Mouse (Mus musculus): ENCODE data around the gene Selenoo. TPM values are rescaled to one million over a fixed set of nuclear protein-coding genes. Genes with fewer than 3 reads are reported as not detected.
A peak's percentile ranks its signal among the peaks of the same experiment; 100 is the strongest.

The Selenoo gene
- polyA plus RNA-seq, 1 experiment from 2014 or later: 12.6 TPM

GRCm38 (mm10) chr15:89140048-89140658 is 51.3 kb downstream of the Selenoo start:
- WGBS: under 1% methylated on average over 53 of the region's 53 CpGs
- H3K27me3 ChIP-seq (replicated peaks; ENCODE audit: control insufficient read depth, insufficient read depth, low read length): peaks cover 79% of the 10 kb centered on the region
- DNase-seq (ENCODE audit: low spot score): no peak
- peak overlapping the region; percentile 48 for H3K4me3 ChIP-seq (ENCODE audit: low read depth, low read length)
- H3K9ac ChIP-seq (ENCODE audit: low read depth, low read length): peak overlapping the region; percentile 35; the same call in 1 of the 2 replicates
- H3K9me3 ChIP-seq (ENCODE audit: control insufficient read depth, low read length): no peaks in the 10 kb centered on the region
- ATAC-seq (replicated peaks; ENCODE audit: low FRiP score): no peak
- no peak overlapping the region for H3K27ac ChIP-seq (ENCODE audit: low read depth, low read length)
- no peaks in the 10 kb centered on the region for H3K36me3 ChIP-seq (ENCODE audit: control insufficient read depth, insufficient read depth, low read length)
- peaks cover 5% of the 10 kb centered on the region for H3K4me1 ChIP-seq (replicated peaks; ENCODE audit: control insufficient read depth, insufficient read depth, low read length)
- H3K4me2 ChIP-seq: peak overlapping the region; percentile 68

DNA sequence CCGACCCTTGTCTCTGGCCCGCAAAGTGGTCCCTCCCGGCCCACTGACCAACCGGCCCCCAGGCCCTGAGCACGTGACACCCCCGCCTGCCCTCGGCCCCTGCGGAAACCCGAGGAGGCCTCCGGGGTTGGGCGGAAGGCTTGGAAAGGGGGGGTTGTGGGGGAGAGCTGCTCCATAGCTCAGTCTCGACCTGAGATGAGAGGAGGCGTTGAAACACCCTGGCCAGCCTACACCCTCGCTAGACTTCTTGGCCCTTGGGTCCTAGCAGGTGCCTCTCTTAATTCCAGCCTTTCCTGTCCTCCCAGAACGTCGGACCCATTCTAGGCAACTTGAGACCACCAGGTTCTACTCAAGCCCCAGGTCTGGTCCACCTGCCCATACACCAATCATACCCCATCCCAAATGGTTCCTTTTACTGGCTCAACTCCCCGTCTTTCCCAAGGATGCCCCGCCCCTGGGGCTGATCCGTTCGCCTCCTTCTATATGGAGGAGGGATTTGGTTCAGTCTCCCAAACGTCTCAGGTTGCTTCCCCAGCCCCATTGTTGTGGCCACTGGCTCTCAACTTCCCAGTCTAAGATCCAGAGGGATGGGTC is 51.9 kb downstream of the Selenoo start, which contains the start of gene Mapk12:
Mapk12 (minus strand) TSS at position 45 of the 594 bp plus-strand sequence.
- DNase-seq (ENCODE audit: low spot score) (no peak), ATAC-seq (replicated peaks; ENCODE audit: low FRiP score) (peak; percentile 43; the same call in 1 of the 2 replicates)
- Histone ChIP-seq H3K27ac (ENCODE audit: low read depth, low read length) (no peak within 1 kb of the TSS), H3K9me3 (ENCODE audit: control insufficient read depth, low read length) (no peaks in the 10 kb centered on the region), H3K9ac (ENCODE audit: low read depth, low read length) (peak within 1 kb of the TSS; percentile 35; the same call in 1 of the 2 replicates), H3K27me3 (replicated peaks; ENCODE audit: control insufficient read depth, insufficient read depth, low read length) (peaks cover 85% of the 10 kb centered on the region), H3K4me1 (replicated peaks; ENCODE audit: control insufficient read depth, insufficient read depth, low read length) (peaks cover 5% of the 10 kb centered on the region), H3K4me2 (peak within 1 kb of the TSS; percentile 68), H3K4me3 (ENCODE audit: low read depth, low read length) (peak within 1 kb of the TSS; percentile 48), H3K36me3 (ENCODE audit: control insufficient read depth, insufficient read depth, low read length) (no peaks in the 10 kb centered on the region)
- WGBS: 3% methylated on average over 21 of the region's 21 CpGs

GRCm38 (mm10) chr15:89141443-89141842 is 52.6 kb downstream of the Selenoo start:
- DNase-seq (ENCODE audit: low spot score): no peak
- no peak overlapping the region for H3K4me2 ChIP-seq

DNA sequence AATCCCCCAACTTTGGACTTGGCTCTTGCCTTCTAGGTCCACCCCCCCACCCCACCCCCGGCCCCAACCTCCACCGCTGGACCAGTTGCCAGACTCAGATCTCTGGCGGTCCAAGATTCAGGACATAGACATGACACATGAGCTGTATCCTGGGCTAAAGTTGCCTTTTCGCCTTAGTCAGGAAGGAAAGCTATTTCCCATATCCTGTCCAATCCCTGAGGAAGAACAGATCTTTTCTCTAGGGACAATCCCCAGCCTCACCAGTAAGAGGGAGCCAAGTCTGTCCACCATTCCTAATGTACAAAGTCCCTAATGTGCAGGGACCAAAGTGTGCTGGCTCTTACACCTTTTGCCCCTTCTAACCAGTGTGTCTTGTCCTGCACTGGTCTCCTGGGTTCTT is 53.0 kb downstream of the Selenoo start:
- 44% methylated on average over 4 of the region's 4 CpGs for WGBS
- Histone ChIP-seq H3K4me2 (no peak overlapping the region), H3K9me3 (ENCODE audit: control insufficient read depth, low read length) (no peaks in the 10 kb centered on the region), H3K4me1 (replicated peaks; ENCODE audit: control insufficient read depth, insufficient read depth, low read length) (peaks cover 5% of the 10 kb centered on the region), H3K36me3 (ENCODE audit: control insufficient read depth, insufficient read depth, low read length) (no peaks in the 10 kb centered on the region), H3K27me3 (replicated peaks; ENCODE audit: control insufficient read depth, insufficient read depth, low read length) (peaks cover 95% of the 10 kb centered on the region), H3K9ac (ENCODE audit: low read depth, low read length) (no peak overlapping the region), H3K4me3 (ENCODE audit: low read depth, low read length) (no peak overlapping the region), H3K27ac (ENCODE audit: low read depth, low read length) (no peak overlapping the region)
- ATAC-seq (replicated peaks; ENCODE audit: low FRiP score): no peak
- DNase-seq (ENCODE audit: low spot score): no peak

More at GRCm38 (mm10) chr15:89141443-89141842, 52.6 kb downstream of the Selenoo start:
- Histone ChIP-seq H3K4me1 (replicated peaks; ENCODE audit: control insufficient read depth, insufficient read depth, low read length) (peaks cover 5% of the 10 kb centered on the region), H3K27me3 (replicated peaks; ENCODE audit: control insufficient read depth, insufficient read depth, low read length) (peaks cover 90% of the 10 kb centered on the region), H3K9ac (ENCODE audit: low read depth, low read length) (no peak overlapping the region), H3K36me3 (ENCODE audit: control insufficient read depth, insufficient read depth, low read length) (no peaks in the 10 kb centered on the region), H3K9me3 (ENCODE audit: control insufficient read depth, low read length) (no peaks in the 10 kb centered on the region), H3K4me3 (ENCODE audit: low read depth, low read length) (no peak overlapping the region), H3K27ac (ENCODE audit: low read depth, low read length) (no peak overlapping the region)
- no peak for ATAC-seq (replicated peaks; ENCODE audit: low FRiP score)
- 20% methylated on average over 5 of the region's 5 CpGs for WGBS

- no peak for DNase-seq (ENCODE audit: low spot score)
- no peak overlapping the region for H3K4me3 ChIP-seq (ENCODE audit: low read depth, low read length)
- no peak overlapping the region for H3K9ac ChIP-seq (ENCODE audit: low read depth, low read length)
- H3K27me3 ChIP-seq (replicated peaks; ENCODE audit: control insufficient read depth, insufficient read depth, low read length): peaks cover 97% of the 10 kb centered on the region
- 47% methylated on average over 2 of the region's 2 CpGs for WGBS
- no peaks in the 10 kb centered on the region for H3K36me3 ChIP-seq (ENCODE audit: control insufficient read depth, insufficient read depth, low read length)
- peaks cover 8% of the 10 kb centered on the region for H3K4me1 ChIP-seq (replicated peaks; ENCODE audit: control insufficient read depth, insufficient read depth, low read length)
- no peak for ATAC-seq (replicated peaks; ENCODE audit: low FRiP score)
- H3K27ac ChIP-seq (ENCODE audit: low read depth, low read length): no peak overlapping the region
- H3K4me2 ChIP-seq: no peak overlapping the region
- no peaks in the 10 kb centered on the region for H3K9me3 ChIP-seq (ENCODE audit: control insufficient read depth, low read length)
Measured at GRCm38 (mm10) chr15:89143134-89143533, 54.2 kb downstream of the Selenoo start.

GRCm38 (mm10) chr15:89144965-89145364 is 56.1 kb downstream of the Selenoo start:
- Histone ChIP-seq H3K9me3 (ENCODE audit: control insufficient read depth, low read length) (no peaks in the 10 kb centered on the region), H3K27me3 (replicated peaks; ENCODE audit: control insufficient read depth, insufficient read depth, low read length) (peaks cover 97% of the 10 kb centered on the region), H3K4me3 (ENCODE audit: low read depth, low read length) (no peak overlapping the region), H3K27ac (ENCODE audit: low read depth, low read length) (no peak overlapping the region), H3K4me1 (replicated peaks; ENCODE audit: control insufficient read depth, insufficient read depth, low read length) (peaks cover 18% of the 10 kb centered on the region), H3K36me3 (ENCODE audit: control insufficient read depth, insufficient read depth, low read length) (no peaks in the 10 kb centered on the region), H3K4me2 (no peak overlapping the region), H3K9ac (ENCODE audit: low read depth, low read length) (no peak overlapping the region)
- WGBS: 68% methylated on average over 11 of the region's 11 CpGs
- ATAC-seq (replicated peaks; ENCODE audit: low FRiP score) (no peak), DNase-seq (ENCODE audit: low spot score) (no peak)

GRCm38 (mm10) chr15:89145813-89146350 is 57.0 kb downstream of the Selenoo start:
- Histone ChIP-seq H3K4me2 (peak overlapping the region; percentile 58), H3K9me3 (ENCODE audit: control insufficient read depth, low read length) (no peaks in the 10 kb centered on the region), H3K4me1 (replicated peaks; ENCODE audit: control insufficient read depth, insufficient read depth, low read length) (peaks cover 15% of the 10 kb centered on the region), H3K36me3 (ENCODE audit: control insufficient read depth, insufficient read depth, low read length) (no peaks in the 10 kb centered on the region), H3K27ac (ENCODE audit: low read depth, low read length) (no peak overlapping the region), H3K27me3 (replicated peaks; ENCODE audit: control insufficient read depth, insufficient read depth, low read length) (peaks cover 95% of the 10 kb centered on the region), H3K4me3 (ENCODE audit: low read depth, low read length) (no peak overlapping the region), H3K9ac (ENCODE audit: low read depth, low read length) (no peak overlapping the region)
- no peak for DNase-seq (ENCODE audit: low spot score)
- ATAC-seq (replicated peaks; ENCODE audit: low FRiP score): no peak
- 59% methylated on average over 24 of the region's 24 CpGs for WGBS

DNA sequence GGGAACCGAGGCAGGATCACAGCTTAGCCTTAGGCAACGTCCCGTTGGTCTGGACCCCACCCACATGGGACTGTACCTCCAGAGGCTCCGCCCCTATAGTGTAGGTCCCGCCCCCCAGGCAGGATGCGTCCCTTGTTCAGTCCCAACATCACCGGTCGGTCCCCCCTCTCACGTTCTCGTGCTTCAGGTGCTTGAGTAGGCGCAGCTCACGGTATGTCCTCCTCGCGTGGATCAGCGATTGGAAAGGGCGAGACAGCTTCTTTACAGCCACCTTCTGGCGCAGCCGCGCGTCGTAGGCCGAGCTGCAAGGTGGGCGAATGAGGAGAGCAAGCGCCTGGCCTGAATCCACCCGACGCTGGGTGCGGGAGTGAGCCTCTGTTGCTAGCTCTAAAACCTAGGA is 57.7 kb downstream of the Selenoo start:
- Histone ChIP-seq H3K9ac (ENCODE audit: low read depth, low read length) (no peak overlapping the region), H3K27ac (ENCODE audit: low read depth, low read length) (no peak overlapping the region), H3K4me2 (peak overlapping the region; percentile 58), H3K36me3 (ENCODE audit: control insufficient read depth, insufficient read depth, low read length) (no peaks in the 10 kb centered on the region), H3K27me3 (replicated peaks; ENCODE audit: control insufficient read depth, insufficient read depth, low read length) (peaks cover 90% of the 10 kb centered on the region), H3K4me1 (replicated peaks; ENCODE audit: control insufficient read depth, insufficient read depth, low read length) (peaks cover 14% of the 10 kb centered on the region; the same call in 1 of the 2 replicates), H3K9me3 (ENCODE audit: control insufficient read depth, low read length) (no peaks in the 10 kb centered on the region), H3K4me3 (ENCODE audit: low read depth, low read length) (peak overlapping the region; percentile 24; the same call in 1 of the 2 replicates)
- ATAC-seq (replicated peaks; ENCODE audit: low FRiP score) (peak; percentile 60; the same call in 1 of the 2 replicates), DNase-seq (ENCODE audit: low spot score) (no peak)
- 2% methylated on average over 27 of the region's 27 CpGs for WGBS
